Mouse (Mus musculus) cerebellum, adult 2 months (tissue): ENCODE results near the gene Rassf9.

Experiments used
- CTCF ChIP-seq: fragments of 200-500 bp; IDR thresholded peaks from 2 replicates; pipeline ENCODE4 v1.5.1; 2011; ENCODE audit warnings: low read depth, mild to moderate bottlenecking, control low read depth, low read length, moderate library complexity, borderline replicate concordance; ENCODE audit not compliant: insufficient read depth
- POLR2A ChIP-seq: fragments of 200-500 bp; IDR thresholded peaks from 2 replicates; pipeline ENCODE4 v1.6.1; 2011; ENCODE audit warnings: low read length, control low read depth, borderline replicate concordance; ENCODE audit not compliant: insufficient read depth

DNA sequence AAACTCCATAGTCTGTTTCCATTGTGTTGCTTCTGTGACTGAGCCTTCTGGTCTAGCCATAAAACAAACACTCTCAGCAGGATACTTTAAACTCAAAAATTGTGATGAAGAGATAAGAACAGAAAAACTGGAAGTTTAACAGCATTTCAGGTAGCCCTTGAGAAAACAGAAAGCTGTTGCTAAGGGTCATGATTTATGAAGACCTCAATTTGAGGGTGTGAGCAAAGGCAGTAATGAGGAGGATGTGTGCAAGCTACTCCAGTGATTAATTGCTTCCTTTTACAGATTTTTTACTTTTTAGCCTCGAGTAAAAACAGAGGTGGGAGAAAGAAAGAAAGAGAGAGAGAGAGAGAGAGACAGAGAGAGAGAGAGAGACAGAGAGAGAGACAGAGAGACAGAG is 2.1 kb downstream of the Rassf9 start:
- TF ChIP-seq CTCF (no peak), POLR2A (no peak)
